Mouse (Mus musculus) natural killer cell, adult 2 months (primary cell): ENCODE results near the gene Ranbp2.

Experiments
- DNase-seq, 2 experiments: peaks; one replicate each; pipeline ENCODE4 v3.0.0; 2022; ENCODE audit warnings: low spot score in 2 of 2

Ranbp2 gene

DNA sequence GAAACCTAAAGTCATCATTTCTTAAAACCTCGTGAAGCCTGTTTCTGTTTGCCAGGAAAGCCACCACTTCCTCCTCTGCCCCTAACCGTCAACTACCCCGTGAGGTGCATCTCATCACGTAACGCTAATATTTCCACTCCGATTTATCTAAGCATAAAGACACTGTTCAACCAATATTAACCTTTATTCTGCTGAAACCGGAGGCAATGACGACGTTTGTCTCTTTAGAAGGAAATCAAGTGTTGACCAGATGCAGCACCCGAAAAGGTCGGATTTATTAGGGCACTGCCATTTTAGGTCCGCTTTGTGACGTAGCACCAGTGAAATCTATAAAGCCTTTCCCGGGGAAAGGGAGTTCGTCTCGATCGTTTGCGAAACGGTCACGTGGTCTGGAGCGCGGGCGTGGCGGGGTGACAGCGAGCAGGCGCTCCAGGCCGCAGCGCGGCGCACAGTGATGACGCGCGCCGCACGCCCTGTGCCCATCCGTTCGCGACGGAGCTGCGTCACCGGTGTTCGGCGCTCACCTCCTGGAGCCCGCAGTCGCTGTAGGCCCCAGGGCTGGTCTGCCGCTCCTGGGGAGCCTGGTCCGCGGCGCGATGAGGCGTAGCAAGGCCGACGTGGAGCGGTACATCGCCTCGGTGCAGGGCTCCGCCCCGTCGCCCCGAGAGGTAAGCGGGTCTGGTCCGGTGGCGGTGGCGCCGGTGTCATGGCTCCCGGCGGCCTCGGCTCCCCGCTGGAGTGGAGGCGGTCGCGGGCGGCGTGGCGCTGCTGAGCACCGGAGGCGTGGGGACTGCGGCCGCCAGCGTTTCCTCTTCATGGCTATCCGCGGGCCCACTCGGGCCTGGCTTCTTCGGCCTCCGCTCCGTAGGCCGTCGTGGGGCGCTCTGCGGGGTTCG lies at the start of gene Ranbp2:
Gene Ranbp2, plus strand, starts transcription at position 537 of the 896 bp plus-strand sequence.
- peak; percentile 96 to 97 for DNase-seq

DNA sequence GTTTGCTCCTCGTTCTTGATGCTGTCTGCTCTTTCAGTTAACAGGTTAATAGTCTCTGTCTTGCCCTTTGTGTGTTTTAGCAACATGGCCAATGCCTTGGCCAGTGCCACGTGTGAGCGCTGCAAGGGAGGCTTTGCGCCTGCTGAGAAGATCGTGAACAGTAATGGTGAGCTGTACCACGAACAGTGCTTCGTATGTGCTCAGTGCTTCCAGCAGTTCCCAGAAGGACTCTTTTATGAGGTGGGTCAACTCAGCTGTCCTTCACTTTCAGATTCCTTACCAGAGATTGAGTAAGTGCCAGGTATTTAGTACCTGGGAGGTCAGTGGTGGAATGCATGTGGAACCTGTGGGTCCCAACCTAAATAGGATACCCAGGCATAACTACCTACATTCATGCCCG lies 47.8 kb upstream of the Ranbp2 start:
- no peak for DNase-seq

DNA sequence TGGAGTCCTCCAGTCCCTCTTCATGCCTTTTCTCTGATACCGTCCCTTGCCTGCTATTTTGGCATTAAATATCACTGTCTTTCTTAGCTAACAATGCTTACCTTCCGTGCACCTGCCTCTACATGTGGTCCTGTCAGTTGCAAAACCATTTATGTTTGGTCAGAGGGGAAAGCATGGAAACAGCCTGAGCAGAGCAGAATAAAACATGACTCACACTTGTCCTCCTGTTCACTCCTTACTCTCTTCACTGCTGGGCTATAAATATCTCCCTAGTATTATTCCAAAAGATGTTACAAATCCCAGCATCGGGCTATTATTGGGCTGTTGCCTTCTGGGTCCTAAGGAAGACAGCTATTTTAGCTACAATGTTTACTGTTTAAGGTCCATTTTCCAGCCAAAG lies 44.9 kb upstream of the Ranbp2 start:
- no peak for DNase-seq

DNA sequence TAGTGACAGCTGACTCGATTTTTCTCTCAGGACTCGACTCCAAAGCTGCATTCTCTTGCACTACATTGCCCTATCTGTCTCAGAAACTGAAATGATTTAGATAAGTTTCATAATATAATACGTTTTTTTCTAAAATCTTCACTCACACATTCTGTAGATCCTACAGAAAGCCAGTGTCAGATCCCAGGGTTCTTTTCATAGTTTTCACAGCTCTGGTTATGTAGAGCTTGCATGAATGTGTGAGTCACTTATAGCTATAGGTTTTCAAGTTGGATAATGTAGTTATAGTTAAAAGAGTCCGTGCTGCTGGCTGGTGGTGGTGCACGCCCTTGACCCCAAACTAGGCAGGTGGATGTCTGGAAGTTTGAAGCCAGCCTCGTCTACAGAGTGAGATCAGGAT lies 42.1 kb upstream of the Ranbp2 start:
- no peak for DNase-seq

DNA sequence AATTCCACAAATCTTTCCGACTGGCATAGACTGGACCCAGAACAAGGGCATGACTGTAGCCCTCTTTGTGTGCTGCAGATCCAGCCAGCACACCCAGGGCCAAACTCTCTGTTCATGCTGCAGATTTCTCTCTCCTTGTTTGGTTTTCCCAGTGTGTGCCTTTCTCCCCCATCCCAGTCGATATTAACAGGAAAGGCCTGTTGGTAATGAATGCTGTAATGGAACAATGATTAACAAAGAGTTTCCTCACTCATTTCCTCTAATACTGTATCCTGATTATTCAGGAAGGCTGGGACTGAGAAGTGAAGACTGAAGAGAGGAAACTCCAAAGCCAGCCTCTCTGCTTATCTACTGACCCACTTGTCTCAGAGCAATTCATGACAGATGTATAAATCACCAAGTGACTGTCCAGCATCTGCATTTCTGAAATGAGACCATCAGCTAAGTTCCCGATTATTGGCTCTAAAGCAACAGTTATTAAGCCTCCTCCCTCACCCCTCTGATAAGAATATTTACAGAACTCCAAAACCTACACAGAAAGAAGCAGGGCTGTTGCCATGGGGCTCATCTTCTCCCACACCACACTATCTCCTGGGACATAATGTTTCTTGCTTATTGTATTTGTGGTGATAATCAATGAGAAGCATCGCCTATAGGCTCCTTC lies 41.3 kb upstream of the Ranbp2 start:
- no peak for DNase-seq

DNA sequence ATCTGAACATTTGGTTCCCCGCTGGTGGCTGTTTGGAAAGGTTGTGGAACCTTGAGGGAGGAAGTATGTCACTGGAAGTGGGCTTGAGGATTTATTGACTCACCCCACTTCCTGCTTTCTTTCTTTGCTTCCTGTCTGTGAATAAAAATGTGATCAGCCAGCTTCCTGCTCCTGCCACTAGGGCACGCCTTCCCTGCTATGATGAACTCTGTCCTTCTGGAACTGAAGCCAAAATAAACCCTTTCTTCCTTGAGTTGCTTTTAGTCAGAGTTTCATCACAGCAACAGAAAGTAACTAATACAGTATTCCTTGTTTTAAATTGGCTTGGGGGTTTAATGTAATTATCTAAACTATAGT lies 40.8 kb upstream of the Ranbp2 start:
- no peak for DNase-seq

DNA sequence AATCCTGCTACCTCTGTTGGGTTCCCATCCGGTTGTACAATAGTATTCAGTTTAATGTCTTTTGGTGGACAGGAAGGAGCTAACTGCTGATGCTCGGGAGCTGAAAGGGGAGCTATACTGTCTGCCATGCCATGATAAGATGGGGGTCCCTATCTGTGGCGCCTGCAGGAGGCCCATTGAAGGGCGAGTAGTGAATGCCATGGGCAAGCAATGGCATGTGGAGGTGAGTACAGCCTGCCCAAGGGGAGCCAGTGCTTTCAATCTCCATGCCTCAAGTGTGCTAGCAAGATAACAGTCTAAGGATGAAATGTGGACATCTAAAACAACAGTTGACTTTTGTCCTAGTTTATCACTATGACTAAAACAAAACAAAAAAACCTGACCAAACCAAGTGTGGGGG lies 34.4 kb upstream of the Ranbp2 start:
- no peak for DNase-seq

DNA sequence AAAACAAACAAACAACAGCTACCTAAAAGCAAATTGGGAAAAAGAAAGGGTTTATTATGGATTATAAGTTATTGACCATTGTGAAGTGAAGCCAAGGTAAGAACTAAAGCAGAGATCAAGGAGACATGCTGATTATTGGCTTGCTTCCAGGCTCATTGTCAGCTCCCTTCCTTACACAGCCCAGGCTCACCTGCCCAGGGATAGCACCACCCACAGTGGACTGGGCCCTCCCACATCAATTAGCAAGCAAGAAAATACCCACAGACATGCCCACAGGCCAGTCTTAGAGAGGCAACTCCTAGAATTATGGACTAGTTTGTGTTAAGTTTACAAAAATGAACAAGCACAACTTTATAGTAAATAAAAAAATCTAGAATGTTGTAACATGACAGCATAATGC lies 33.9 kb upstream of the Ranbp2 start:
- no peak for DNase-seq

DNA sequence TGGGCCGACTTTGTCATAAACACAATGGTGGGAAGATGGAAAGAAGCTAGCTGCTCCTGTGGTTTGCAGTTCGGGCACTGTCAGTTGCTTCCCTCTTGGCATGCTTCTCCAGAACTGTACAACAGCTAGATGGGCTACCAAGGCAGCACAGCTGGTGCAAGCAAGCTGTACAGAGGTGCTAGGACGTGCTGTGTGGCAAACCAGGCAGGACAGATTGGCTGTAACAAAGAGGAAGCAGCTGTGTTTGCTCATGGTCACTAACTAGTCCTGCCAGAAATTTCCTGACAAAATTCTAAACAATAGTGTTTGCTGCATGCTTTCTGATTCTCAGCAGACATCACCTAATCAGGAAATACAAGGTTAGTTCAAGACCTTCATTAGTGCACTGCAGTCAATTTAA lies 30.0 kb upstream of the Ranbp2 start:
- no peak for DNase-seq

DNA sequence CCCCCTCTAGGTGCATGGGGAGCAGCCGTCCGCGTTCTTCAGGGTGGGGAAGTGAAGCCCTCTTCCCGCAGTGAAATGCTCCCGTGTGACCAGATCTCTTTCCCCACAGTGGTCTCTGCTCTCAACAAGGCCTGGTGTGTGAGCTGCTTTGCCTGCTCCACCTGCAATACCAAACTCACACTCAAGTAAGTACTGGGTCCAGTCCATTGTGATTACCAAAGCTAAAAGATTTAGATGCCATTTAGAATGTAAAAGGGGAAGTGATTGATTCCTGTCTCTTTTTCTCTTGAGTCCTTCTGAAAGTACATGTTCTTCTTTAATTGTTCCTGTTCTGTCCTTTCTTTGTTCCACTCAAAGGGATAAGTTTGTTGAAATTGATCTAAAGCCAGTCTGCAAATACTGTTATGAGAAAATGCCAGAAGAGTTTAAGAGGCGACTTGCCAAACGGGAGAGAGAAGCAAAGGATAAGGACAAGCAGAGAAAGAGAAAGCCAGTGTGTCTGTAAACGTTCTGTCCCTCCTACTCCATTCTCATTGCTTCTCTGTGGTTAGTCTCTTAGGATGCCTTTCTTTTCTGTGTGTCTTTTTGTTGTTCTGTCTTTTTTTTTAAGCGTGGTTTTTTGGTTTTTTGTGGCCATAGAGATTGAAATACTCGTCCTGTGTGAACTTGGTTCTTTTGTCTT lies 28.3 kb upstream of the Ranbp2 start:
- DNase-seq, result no peak

DNA sequence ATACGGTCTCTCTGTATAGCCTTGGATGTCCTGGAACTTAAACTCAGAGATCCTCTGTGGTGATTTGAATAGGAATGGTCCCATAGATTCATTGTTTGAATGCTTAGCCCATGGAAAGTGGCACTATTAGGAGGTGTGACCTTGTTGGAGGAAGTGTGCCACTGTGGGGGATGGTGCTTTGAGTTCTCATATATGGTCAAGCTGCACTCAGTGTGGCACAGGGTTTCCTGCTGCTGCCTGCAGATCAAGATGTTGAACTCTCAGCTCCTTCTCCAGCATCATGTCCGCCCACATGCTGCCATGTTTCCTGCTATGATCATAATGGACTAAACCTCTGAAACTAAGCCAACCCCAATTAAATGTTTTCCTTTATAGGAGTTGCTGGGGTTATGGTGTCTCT lies 18.8 kb upstream of the Ranbp2 start:
- DNase-seq, result no peak

DNA sequence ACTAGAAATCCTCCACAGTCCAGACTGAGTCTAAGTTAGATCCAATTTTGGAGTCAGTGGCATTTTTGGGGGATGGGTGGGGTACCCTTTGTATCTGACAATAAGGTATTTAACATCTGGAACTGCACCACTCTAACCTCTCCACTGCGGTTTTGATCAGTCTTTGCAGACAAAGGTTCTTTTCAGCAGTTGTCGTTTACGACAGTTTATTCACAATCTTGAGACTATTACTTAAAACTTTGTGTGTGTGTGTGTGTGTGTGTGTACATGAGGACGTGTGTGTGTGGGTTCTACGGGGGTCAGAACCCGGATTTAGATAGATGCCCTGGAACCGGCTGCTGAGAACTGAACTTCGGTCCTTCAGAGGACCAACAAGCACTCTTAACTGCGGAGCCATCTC lies 870 bp upstream of the Ranbp2 start:
- DNase-seq, result peak in 1 of 2 experiments; percentile 20

DNA sequence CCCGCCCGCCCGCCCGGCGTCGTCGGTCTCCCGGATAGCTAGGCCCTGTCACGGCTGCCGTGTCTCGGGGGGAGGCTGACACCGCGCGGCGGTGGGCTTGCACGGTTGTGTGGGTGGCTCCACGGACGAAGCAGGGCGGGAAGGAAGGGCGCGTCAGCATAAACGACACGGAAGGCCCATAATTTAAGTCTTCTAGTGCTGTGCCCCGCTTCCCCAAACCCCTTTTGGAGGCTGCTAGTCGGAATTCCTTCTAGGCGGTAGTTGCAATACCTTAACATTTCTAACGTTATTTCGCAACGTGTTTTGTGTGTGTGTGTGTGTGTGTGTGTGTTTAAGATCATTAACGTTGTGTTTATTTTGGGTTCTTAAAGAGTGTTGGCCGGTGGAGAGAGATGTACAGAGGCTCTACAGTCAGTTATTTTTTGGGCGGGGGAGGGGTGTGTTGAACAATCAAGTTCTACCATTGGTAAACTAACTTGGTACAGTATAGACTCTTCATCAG lies 611 bp downstream of the Ranbp2 start:
- no peak for DNase-seq

DNA sequence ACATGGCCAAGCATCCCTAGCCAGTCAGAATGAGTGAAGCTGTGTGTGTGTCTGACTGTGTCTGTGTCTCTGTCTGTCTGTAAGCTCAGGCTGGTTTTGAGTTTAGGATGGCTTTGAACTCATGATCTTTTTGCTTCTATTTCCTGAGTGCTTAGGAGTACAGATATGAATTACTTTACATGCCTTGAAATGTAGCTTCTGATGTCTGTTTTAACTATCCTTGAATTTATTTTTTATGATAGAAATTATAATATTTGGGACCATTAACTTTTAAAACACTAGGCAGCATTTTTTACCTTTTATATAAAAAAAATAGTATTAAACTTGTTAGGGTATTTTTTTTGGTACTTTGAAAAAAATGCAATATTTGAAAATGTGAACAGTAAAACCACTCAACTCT lies 4.9 kb downstream of the Ranbp2 start:
- DNase-seq, result no peak

DNA sequence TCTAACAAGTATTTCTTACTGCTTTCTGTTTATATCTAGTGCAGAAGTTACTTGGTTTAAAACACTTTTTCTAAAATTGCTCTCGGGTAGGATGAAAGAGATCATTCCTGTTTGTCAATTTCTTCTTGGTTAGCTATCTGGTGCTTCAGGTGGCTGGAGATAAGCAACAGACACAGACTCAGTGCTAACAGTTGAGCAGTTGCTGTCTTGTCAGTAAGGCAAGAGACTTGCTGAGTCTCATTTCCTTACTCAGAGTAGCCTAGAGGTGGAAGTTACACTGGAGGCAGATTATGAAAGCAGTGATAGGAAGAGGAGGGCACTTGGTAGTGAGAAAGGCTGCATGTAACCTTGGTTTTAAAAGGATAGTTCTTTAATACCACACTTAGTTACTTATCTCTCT lies 5.5 kb downstream of the Ranbp2 start:
- DNase-seq, result no peak

DNA sequence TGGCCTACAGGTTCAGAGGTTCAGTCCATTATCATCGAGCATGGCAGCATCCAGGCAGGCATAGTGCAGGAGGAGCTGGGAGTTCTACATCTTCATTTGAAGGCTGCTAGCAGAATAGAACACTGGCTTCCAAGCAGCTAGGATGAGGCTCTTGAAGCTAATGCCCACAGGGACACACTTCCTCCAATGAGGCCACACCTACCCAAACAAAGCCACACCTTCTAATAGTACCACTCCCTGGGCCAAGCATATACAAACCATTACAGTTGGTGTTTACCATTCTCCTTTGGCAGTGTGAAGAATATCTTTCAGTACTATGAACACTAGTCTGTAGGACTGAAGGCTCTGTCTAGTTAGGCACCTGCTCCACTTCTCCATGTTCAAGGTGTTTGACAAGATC lies 13.2 kb downstream of the Ranbp2 start:
- DNase-seq, result no peak

DNA sequence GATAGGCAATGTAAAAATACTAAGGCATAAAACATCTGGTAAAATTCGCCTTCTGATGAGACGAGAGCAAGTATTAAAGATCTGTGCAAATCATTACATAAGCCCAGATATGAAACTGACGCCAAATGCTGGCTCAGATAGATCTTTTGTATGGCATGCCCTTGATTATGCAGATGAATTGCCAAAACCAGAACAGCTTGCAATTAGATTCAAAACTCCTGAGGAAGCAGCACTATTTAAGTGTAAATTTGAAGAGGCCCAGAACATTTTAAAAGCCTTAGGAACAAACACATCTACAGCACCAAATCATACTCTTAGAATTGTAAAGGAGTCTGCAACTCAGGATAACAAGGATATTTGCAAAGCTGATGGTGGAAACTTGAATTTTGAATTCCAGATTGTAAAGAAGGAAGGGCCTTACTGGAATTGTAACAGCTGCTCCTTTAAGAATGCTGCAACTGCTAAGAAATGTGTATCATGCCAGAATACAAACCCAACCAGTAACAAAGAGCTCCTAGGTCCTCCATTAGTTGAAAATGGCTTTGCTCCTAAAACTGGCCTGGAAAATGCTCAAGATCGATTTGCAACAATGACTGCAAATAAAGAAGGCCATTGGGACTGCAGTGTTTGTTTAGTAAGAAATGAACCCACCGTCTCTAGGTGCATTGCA lies 30.5 kb downstream of the Ranbp2 start:
- no peak for DNase-seq

DNA sequence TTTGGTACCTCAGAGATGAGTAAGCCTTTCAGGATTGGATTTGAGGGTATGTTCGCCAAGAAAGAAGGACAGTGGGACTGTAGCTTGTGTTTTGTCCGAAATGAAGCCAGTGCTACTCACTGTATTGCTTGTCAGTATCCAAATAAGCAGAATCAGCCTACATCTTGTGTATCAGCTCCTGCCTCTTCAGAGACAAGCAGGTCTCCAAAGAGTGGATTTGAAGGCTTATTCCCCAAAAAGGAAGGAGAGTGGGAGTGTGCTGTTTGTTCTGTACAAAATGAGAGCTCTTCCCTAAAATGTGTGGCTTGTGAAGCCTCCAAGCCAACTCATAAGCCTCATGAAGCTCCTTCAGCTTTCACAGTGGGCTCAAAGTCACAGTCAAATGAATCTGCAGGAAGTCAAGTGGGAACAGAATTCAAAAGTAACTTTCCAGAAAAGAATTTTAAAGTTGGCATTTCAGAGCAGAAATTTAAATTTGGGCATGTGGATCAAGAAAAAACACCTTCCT lies 31.4 kb downstream of the Ranbp2 start:
- DNase-seq, result no peak

DNA sequence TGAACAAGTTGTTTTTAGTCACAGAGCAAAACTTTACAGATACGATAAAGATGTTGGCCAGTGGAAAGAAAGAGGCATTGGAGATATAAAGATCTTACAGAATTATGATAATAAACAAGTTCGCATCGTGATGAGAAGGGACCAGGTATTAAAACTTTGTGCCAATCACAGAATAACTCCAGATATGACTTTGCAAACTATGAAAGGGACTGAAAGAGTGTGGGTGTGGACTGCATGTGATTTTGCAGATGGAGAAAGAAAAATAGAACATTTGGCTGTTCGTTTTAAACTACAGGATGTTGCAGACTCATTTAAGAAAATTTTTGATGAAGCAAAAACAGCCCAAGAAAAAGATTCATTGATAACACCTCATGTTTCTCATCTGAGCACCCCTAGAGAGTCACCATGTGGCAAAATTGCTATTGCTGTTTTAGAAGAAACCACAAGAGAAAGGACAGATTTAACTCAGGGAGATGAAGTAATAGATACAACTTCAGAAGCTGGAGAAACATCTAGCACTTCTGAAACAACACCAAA lies 33.3 kb downstream of the Ranbp2 start:
- no peak for DNase-seq

DNA sequence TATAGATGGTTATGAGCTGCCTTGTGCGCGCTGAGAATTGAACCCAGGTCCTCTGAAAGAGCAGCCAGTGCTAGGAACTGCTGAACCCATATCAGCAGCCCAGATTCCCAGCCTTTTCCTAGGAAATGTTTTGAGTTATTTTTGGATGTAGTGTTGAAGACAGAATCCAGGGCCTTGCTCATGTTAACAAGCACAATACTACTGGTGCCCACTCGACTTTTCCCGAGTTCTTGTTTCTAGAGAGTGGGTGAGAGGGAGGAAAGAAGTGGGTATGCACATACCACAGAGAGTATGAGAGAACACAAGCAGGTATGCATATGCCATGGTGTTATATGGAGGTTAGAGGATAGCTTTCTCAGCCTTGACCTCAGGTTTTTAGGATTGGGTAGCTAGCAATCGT lies 44.3 kb downstream of the Ranbp2 start:
- DNase-seq, result no peak

DNA sequence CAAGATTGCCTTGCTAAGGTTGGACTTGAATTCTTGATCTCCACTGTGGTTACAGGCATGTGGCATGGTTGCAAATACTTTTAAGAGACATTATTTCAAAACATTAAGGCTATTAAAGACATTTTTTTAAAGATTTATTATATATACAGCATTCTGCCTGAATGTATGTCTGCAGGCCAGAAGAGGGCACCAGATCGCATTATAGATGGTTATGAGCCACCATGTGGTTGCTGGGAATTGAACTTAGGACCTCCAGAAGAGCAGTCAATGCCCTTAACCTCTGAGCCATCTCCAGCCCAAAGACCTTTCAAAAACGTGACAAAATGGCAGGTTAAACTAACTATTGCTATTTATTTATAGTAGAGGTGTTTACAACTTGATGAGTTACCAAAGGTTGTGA lies 48.9 kb downstream of the Ranbp2 start:
- no peak for DNase-seq

DNA sequence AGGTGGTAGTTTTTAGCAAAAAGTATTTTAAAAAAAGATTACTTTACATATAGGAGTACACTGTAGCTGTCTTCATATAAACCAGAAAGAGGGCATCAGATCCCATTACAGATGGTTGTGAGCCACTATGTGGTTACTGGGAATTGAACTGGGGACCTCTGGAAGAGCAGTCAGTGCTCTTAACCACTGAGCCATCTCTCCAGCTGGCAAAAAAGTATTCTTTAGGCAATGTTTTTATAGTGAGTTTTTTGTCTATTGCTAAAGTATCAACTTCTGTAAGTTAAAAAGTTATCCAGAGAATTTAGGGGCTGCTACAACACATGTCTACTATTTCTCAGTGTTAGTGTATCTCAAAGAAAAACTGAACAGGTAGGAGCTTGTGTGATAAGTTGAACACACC lies 50.0 kb downstream of the Ranbp2 start:
- no peak for DNase-seq
